Mouse (Mus musculus) urinary bladder, postnatal 36 days (tissue): ENCODE results near the gene Eps8l3.
A peak's percentile ranks its signal among the peaks of the same experiment; 100 is the strongest.
"Not testable (repeated sequence)": the region's sequence is repeated elsewhere in the genome, so short reads cannot be mapped to it uniquely, and the experiment has no call there.

ENCODE experiments used
- DNase-seq, 2 experiments: peaks; one replicate each; pipeline ENCODE4 v3.0.0; 2022; ENCODE audit warnings: low spot score in 2 of 2, mixed read lengths in 1 of 2

Gene Eps8l3

DNA sequence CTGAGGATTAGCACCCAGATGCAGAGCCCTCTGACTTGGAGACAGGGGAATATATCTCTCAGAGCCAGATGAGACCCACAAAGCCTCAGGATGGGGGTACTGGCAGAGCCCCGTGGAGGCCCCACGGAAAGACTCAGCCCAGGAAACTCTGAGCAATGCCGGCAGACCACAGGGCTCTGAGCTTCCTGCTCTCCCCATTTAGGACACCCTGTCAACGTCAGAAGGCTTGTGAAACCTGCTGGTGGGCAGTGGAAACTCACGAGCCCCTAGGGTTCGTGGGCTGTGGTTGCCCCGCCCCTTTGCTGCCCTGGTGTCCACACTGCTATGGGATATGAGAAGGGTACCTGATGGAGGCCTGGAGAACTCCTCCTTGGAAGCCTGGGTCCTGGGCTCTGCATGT, 24.2 kb upstream of the Eps8l3 start:
- DNase-seq: no peak

DNA sequence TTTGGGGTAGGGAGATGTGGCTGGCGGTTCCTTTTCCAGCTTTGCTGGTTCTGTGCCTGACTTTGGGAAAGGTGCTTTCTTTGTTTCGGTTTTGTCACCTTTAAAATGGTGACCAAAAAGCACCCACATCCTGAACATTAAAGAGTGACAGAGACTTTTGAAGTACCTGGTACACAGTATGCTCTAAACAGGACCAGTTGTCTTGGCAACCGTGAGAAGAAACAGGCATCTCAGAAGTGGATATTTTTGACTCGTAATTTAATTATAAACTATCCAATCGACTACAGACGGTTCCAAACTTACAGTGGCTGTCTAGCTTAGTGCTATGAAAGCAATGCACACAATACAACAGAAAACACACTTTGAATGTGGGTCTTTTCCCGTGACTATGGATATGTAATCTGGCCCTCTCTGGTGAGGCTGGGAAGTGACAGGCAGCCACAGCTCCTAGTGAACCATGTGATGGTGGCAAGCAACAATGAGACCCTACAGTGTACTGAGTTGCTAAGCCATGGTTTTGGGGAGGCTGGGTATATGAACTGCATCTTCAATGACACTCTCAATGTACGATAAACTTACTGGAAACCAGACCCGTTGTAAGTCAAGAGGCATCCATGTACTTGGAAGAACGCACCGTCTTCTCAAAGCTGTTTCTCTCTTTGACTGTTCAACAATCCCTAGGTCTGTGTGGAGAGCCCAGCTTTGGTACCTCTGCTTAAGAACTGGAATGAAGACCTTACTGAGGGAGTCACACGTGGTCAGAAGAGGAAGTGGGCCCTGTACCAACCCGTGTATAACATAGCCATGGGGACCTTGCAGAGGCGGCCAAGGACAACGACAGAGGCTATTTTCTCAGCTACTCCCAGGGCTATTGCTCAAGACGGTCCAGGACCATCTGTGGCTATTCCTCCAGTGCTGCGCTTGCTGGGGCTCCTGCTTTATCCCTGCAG, 23.5 kb upstream of the Eps8l3 start:
- no peak for DNase-seq

DNA sequence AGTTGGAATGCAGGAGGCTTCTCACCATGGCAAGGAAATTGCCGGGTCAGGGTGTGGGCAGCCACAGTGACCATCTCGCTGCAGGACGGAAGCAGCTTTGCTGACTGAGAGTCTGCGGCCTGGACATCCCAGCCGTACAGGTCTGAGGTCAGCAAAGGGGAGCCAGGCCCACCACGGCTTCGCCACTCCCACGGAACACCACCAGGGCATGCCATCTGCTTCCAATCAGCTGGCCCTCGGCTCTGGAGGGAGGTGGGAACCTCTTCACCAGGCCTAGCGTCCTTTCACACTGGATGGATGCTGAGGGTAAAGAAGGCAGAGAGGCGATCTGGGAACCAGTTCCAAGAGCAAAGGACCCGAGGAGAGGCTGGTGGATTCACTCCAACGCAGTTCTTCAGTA, 21.7 kb upstream of the Eps8l3 start:
- no peak for DNase-seq

DNA sequence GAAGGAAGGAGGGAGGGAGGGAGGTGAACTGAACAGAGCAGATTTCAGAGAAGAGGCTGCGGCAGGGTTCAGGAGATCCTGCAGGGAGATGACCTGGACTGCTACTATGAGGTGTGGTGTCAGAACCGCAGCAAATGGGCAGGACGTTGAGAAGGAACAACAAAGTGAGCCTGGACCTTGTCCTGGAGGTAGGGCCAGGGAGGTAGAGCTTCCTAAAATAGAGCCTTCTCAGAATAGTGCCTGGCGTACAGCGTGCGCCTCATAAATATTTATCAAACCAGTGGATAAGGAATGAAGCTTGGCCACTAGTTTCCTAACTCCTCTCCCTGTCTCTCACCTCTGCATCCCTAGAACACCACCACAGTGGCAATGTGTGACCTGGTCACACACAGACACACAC, 19.4 kb upstream of the Eps8l3 start:
- no peak for DNase-seq

DNA sequence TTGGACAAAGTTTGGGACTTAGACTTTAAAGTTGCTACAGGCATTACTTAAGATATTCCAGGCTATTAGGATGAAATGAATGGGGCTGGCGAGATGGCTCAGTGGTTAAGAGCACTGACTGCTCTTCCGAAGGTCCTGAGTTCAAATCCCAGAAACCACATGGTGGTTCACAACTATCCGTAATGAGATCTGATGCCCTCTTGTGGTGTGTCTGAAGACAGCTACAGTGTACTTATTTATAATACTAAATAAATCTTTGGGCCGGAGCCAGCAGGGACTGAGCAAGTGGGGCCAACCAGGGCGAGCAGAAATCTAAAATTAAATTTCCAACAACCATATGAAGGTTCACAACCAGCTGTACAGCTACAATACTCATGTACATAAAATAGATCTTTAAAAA, 15.5 kb upstream of the Eps8l3 start:
- DNase-seq: not testable (repeated sequence)

DNA sequence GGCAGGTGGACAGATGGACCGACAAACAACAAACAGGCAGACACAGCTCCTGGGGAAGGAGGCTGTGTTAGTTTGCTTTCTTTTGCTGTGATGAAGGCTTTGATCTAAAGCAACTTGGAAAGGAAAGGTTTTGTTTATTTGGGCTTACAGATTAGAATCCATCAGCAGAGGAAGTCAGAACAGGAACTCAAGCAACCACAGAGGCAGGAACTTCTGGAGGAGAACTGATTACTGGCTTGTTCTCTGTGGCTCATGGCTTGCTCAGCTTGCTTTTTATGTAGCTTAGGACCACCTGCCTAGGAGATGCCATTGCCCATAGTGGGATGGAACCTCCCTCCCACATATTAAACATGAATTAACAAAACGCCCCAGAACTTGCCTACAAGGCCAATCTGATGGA, 14.6 kb upstream of the Eps8l3 start:
- DNase-seq: no peak

DNA sequence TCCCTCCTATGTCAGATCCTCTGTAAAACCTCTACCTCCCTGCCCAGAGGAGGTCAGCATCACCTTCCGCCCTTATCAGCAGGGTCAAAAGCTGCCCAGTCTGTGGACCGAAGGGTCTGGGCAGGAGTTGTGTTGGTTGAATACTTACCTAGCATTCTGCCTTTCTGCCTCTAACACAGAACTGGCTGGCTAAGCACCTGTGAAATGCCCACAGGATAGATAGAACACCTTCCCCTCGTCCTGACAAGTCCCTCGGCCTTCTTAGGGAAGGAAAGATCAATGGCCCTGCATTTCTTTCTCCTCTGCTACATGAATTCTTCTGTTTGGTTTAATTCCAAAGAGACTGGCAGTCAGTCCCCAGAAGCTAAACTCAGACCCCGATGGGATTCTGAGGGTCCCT, 13.6 kb upstream of the Eps8l3 start:
- no peak for DNase-seq

DNA sequence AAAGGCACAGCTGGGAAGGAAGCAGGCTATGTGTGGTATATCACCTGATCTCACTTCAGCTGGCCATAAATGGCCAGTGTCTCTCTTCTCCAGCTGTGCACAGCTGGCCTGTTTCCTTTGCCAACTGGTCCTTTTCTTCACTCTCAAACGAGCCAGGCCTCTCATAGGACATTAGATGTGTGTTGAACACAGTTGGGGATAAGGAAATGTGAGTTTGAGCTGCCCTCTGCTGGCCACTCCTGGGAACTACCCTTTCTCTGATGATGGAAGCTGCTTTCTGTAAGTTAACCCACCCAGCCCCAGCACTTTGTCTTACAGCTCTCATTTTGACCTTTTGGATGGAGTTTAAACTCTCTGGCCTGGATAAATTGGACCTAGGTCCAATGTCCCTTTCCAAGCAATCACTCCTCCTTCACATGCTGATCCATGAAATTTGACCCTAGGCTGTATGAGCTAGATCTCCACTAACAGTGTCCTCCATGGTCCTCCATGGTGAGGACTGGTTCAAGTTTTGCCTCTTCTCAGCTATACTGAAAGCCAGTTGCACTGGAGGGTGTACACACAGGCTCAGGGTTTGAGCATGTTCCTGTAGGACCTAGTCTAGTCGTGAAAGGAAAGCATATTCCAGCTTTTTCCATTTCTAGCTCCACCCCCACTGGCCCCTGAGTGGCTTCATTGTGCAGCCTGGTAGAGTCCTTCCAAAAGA, 13.0 kb upstream of the Eps8l3 start:
- peak; percentile 88 to 89 for DNase-seq

DNA sequence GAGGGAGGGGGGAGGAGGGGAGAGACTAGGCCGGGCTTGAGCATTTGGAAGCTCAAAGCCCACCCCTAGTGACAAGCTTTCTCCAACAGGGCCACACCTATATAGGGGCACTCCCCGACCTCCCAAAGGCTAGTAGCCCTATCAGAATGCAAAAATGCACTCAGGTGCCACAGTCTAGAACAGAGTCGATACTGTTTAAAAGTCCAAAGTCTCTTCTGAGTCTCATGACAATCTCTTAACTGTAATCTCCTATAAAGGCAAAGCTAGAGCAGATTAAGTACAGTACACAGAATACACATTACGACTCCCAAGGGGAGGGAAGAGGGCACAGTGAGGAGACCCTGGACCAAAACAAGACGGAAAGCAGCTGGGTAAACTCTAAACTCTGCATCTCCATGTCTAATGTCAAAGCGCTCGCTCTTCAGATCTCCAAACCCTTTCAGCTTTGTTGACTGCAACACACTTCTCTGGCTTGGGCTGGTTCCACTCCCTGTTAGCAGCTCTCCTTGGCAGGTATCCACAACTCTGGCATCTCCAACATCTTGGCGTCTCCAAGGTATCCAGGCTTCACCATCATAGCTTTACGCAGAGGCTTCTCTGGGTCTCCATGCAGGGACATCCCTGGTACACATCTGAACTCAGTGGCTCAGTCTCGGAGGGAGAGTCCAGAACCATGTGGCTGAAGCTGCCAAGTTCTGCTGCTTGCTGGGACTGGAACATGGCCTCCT, 11.5 kb upstream of the Eps8l3 start:
- no peak for DNase-seq

DNA sequence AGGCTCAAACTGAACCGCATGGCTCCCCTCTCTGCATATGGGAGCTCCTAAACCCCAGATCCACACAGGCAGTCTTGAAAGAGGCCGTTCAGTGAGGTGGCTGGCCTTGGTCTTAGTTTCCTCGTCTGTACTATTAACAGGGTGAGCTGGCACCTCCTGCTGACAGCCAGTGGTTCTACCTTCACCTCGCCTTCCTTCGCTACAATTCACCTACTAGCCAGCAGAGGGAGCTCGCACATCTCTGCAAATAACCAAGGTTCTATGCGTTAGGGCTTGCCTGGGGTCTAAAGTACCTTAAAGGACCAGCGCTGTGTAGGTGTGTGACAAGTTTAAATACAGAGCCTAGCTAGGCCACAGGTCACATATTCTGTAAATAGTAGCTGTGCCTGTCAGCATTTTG, 9.9 kb upstream of the Eps8l3 start:
- DNase-seq: peak; percentile 77 to 86

DNA sequence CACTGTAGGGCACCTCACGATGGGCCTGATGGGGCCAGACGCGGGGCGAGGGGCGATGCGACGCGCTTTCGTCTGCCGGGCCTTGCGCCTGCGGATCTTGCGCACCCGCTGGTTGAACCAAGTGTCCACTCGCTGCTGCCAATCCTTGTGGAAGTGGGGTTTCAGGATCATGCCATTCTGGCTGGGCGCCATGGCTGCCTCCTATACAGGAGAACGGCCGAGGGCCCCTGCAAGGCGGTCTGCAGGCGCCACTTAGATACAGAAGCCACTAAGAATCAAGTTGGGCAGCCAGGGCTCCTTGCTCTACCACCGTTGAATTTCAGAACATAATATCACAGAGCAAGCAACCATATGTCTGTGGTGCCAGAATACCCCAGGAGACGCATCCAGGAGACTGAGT, 8.6 kb upstream of the Eps8l3 start:
- no peak for DNase-seq

DNA sequence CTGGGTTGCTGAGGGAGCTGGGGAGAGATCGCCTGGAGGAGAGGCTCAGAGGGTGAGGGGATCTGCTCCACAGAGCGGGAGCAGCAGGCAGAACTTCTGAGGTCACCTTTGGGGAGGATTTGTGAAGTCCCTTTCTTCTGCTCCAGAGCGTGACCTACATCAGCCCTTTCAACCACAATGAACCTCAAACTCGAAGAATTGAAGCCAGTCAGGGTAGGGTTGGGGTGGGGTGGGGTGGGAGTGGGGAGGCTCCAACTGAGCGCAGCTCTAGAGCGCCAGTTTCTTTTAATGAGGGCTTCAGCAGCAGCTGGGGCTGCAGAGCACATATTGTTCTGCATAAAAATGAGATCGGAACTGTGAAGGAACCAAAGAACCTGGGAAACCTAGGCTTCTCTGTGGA, 7.9 kb upstream of the Eps8l3 start:
- no peak for DNase-seq

DNA sequence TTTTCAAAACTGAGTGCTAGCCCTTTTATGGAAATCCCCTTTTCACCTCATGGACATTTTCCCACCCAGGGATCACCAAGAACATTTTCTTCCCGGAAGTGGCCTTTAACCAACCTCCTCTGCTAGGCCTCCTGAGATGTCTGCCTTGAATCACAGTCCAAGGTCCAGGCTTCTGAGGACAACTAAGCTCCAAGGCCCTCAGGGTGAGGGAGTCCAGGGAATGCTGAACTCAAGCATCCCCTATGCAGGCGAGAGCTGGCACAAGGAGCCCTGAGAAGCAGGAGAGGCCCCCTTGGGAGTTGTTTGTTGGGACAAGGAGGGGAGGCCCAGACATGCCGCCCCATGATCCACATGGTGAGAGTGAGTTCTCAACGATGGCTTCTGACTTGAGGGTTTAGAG, 7.1 kb upstream of the Eps8l3 start:
- no peak for DNase-seq

DNA sequence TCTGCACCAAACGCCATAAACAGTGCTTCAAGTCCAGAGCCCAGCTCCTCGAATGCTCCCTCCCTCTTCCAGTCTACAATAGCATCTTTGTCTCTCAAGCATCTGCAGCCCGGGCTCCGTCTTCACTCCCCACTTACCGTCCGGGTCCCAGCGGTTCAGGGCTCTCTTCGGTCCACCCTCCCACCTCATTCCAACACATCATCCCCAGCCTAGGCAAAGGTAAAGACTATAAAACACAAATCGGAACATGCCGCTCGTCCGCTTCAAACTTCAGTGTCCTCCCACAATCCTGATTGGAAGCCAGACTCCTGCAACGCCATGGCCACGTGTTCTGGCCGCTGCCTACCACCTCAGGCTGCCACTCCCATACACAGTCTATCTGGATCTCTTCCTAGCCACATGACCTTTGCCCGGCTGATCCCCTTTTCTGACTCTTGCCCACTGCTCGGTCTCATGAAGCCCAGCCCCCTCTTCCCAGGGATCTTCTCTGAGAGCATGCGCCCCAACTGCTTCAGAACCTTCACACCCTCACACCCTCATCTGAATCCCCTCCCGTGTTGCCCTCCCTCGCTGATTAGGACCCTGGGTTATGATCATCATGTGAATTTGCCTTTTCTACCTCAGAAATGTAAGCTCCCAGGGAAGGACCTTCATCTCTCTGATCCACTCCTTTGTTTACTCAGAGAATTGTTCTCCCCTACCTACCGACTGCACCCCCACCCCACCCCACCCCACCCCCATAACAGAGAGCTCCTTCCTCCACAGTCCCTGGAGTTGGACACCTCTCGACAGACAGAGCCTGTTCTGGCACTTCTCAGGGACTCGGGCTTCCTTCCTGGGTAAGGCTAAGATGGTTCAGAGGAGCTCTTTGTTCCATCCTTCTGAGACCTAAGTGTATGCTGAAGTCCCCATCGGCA, 3.4 kb upstream of the Eps8l3 start:
- no peak for DNase-seq

DNA sequence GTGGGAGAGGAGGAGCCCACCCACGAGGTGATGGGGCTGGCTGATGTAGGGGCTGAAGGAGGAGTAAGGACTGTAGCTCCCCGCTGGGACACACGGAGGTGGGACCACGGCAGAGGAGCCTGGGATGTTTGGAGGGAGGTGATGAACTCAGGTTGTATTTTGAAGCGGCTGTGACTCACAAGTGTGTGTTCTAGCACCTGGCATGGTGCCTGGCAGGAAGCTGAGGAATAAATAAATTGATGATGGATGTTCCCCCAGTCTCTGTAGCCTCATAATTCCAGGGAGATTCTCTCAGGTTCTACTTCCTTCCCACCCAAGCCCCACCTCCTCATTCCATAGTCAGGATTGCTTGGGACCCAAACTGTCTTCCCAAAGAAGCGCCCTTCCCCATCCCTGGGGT, 1.8 kb upstream of the Eps8l3 start:
- DNase-seq: no peak

DNA sequence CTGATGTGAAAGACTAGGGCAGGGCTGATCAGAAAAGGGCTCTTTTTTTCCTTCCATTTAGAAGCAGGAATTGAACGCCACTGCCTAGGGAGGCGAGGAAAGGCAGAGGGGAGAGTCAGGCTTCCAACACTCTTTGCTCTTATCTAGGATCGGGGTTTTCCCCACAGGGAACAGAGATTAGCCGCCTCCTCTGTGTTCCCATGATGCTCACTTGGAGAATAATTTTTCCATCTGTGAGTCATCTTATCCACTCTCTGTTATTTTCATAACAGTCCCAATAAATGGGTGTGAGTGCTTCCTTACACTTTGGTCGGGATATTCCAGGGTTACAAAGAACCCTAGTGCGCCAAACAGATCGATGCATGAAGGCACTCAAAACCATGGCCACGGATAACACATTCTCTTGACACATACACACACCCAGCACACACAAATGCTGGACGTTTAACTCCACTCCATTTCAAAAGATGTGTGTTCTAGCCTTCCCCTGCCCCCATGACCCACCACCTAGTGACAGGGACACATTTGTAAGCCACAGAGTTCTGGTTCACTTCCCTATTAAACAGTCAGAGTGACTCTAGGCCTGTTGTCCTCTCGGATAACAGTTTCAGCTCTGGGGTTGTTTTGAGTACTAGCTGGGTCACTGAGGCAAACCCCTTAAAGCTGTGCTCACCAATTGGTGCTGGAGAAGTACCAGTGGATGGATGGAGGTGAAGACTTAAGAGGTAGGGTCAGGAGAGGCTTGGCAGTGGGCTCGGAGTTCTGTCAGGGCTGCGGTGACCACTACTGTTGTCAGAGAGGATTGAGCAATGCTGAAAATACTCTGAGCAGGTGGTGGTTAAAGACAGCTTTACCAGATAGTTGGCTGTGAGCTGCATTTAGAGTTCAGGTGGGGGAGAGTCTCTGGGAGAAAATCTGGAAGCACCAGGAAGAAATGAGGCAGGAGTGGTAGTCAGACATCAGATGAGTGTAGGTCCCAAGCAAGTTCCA, 1.0 kb downstream of the Eps8l3 start:
- DNase-seq: no peak

DNA sequence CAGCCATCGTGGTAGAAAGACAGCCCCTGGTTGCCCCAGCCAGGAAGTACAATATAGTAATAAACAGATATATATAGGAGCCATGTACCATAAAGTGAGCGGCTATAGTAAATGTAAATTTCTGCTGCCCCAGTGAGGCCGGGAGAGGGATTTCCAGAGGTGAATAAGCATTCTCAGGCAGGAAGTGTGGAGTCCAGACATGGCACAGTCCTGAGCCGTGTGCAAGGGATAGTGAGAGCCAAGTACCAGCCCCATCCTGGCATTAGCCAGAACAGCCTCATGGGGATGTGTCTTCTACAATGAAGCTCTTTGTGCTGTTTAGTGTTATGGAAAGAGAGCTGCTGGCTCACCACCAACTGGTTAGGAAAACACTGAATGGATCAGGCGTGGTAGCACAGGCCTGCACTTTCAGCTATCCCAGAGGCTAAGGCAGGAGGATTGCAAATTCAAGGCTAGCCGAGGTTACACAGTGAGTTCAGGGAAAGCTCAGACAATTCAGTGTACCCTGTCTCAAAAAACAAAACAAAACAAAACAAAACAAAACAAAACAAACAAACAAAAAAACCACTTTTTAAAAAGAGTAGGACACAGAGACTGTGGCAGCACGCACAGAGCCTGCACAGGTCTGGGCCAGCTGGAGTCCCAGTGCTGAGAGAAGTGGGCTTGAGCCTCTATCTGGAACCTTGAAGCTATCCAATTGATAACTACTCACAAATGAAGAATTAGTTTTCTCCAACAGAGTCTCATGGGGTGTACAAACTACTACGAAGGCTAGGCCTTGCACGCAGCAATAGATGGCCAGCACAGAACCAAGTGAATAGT, 10.9 kb downstream of the Eps8l3 start:
- DNase-seq: peak in 1 of 2 experiments; percentile 17

DNA sequence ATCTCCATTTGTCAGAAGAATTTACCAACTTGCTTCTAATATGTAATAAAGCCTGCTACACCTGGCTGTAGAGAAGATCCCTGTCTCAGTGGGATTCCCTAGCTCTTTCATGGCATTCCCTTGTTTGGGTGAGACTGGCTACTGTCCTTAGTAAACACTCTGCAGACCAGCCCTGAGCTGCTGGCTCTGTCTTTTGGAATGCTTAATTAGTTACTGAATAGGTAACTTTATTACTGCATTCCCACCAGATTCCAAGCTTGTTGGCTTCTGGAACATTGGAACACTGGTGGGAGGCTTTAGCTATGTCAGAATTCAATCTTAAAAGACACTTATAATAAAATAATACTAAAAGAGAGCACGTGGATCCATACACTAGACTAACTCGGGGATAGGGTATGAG, 12.2 kb downstream of the Eps8l3 start:
- not testable (repeated sequence) for DNase-seq

DNA sequence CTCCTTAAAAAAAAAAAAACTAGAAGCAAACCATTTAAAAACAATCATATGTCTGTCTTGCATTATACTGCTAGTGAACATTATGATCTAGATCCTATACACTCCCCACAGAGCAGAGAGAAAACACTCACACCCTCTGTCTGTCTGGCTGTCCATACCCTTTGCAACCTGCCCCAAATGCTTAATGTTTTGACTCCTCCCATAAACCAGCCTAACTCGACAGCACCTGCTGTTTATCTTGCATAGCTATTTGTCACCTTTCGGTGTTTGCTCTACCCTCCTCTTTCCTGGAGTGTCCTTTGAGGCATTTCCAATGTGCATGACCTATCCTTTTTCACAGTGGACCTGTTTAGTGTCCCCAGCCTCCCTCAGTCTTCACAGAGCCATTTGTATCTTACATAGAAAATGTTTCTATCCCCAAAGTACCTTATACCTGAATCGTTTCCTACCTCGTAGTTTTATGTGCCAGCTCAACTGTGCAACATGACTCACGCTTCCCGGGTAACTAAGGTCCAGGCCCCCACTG, 18.2 kb downstream of the Eps8l3 start:
- DNase-seq: no peak
